Mouse (Mus musculus): ENCODE measurements around the gene Tmbim4. TPM values are rescaled to one million over a fixed set of nuclear protein-coding genes. Genes with fewer than 3 reads are reported as not detected.

The Tmbim4 gene
- 138 and 155 TPM in 2 replicates for polyA plus RNA-seq (2012; rRNA removed)

GRCm38 (mm10) chr10:120201131-120201921 lies at the start of gene Tmbim4:
Tmbim4 (plus strand) TSS chr10:120201590.
- Histone ChIP-seq H3K36me3 (ENCODE audit: control insufficient read depth, insufficient read depth, low read length) (no peaks in the 10 kb centered on the region), H3K27ac (ENCODE audit: control insufficient read depth, insufficient read depth, low read length) (no peak within 1 kb of the TSS), H3K4me3 (ENCODE audit: control insufficient read depth, insufficient read depth, low read length) (peak within 1 kb of the TSS; percentile 56), H3K4me1 (replicated peaks; ENCODE audit: control insufficient read depth, insufficient read depth, low read length) (peaks cover 16% of the 10 kb centered on the region), H3K27me3 (ENCODE audit: control insufficient read depth, insufficient read depth, low read length) (peaks cover 7% of the 10 kb centered on the region; the same call in 1 of the 2 replicates)
- no peak for TF ChIP-seq POLR2A (IDR thresholded peaks at IDR 0.05; ENCODE audit: control insufficient read depth, extremely low read depth, insufficient read depth, low read length, poor library complexity)
- TF ChIP-seq CTCF (IDR thresholded peaks at IDR 0.05; ENCODE audit: borderline replicate concordance, control insufficient read depth, extremely low read depth, insufficient read depth, low read length, poor library complexity), result 0 out of 2 replicates have a peak, but pooled peaks have one; percentile 41
- 3% methylated on average over 65 of the region's 65 CpGs for WGBS
- DNase-seq, result peak; percentile 62

GRCm38 (mm10) chr10:120151672-120152071 lies 49.7 kb upstream of the Tmbim4 start:
- no peak overlapping the region for H3K27ac ChIP-seq (ENCODE audit: control insufficient read depth, insufficient read depth, low read length)
- no peak for DNase-seq
- H3K36me3 ChIP-seq (ENCODE audit: control insufficient read depth, insufficient read depth, low read length), result no peaks in the 10 kb centered on the region
- no peak for TF ChIP-seq POLR2A (IDR thresholded peaks at IDR 0.05; ENCODE audit: control insufficient read depth, extremely low read depth, insufficient read depth, low read length, poor library complexity)
- TF ChIP-seq CTCF (IDR thresholded peaks at IDR 0.05; ENCODE audit: borderline replicate concordance, control insufficient read depth, extremely low read depth, insufficient read depth, low read length, poor library complexity), result no peak
- H3K4me1 ChIP-seq (replicated peaks; ENCODE audit: control insufficient read depth, insufficient read depth, low read length), result no peaks in the 10 kb centered on the region
- WGBS, result 94% methylated on average over 7 of the region's 7 CpGs
- no peaks in the 10 kb centered on the region for H3K27me3 ChIP-seq (ENCODE audit: control insufficient read depth, insufficient read depth, low read length)
- H3K4me3 ChIP-seq (ENCODE audit: control insufficient read depth, insufficient read depth, low read length), result no peak overlapping the region

GRCm38 (mm10) chr10:120153911-120154310 lies 47.5 kb upstream of the Tmbim4 start:
- TF ChIP-seq POLR2A (IDR thresholded peaks at IDR 0.05; ENCODE audit: control insufficient read depth, extremely low read depth, insufficient read depth, low read length, poor library complexity), result no peak
- no peak for TF ChIP-seq CTCF (IDR thresholded peaks at IDR 0.05; ENCODE audit: borderline replicate concordance, control insufficient read depth, extremely low read depth, insufficient read depth, low read length, poor library complexity)
- no peak for DNase-seq

GRCm38 (mm10) chr10:120160533-120160932 lies 40.9 kb upstream of the Tmbim4 start:
- no peaks in the 10 kb centered on the region for H3K36me3 ChIP-seq (ENCODE audit: control insufficient read depth, insufficient read depth, low read length)
- no peak overlapping the region for H3K27ac ChIP-seq (ENCODE audit: control insufficient read depth, insufficient read depth, low read length)
- no peaks in the 10 kb centered on the region for H3K4me1 ChIP-seq (replicated peaks; ENCODE audit: control insufficient read depth, insufficient read depth, low read length)
- WGBS, result 96% methylated on average over 9 of the region's 9 CpGs
- no peaks in the 10 kb centered on the region for H3K27me3 ChIP-seq (ENCODE audit: control insufficient read depth, insufficient read depth, low read length)
- TF ChIP-seq POLR2A (IDR thresholded peaks at IDR 0.05; ENCODE audit: control insufficient read depth, extremely low read depth, insufficient read depth, low read length, poor library complexity) (no peak), CTCF (IDR thresholded peaks at IDR 0.05; ENCODE audit: borderline replicate concordance, control insufficient read depth, extremely low read depth, insufficient read depth, low read length, poor library complexity) (no peak)
- no peak overlapping the region for H3K4me3 ChIP-seq (ENCODE audit: control insufficient read depth, insufficient read depth, low read length)
- DNase-seq, result no peak

More at GRCm38 (mm10) chr10:120153911-120154310, 47.5 kb upstream of the Tmbim4 start:
- Histone ChIP-seq H3K27me3 (ENCODE audit: control insufficient read depth, insufficient read depth, low read length) (no peaks in the 10 kb centered on the region), H3K4me1 (replicated peaks; ENCODE audit: control insufficient read depth, insufficient read depth, low read length) (no peaks in the 10 kb centered on the region), H3K27ac (ENCODE audit: control insufficient read depth, insufficient read depth, low read length) (no peak overlapping the region), H3K36me3 (ENCODE audit: control insufficient read depth, insufficient read depth, low read length) (no peaks in the 10 kb centered on the region), H3K4me3 (ENCODE audit: control insufficient read depth, insufficient read depth, low read length) (no peak overlapping the region)
- WGBS, result 92% methylated on average over 2 of the region's 2 CpGs

- Histone ChIP-seq H3K27me3 (ENCODE audit: control insufficient read depth, insufficient read depth, low read length) (no peaks in the 10 kb centered on the region), H3K36me3 (ENCODE audit: control insufficient read depth, insufficient read depth, low read length) (no peaks in the 10 kb centered on the region), H3K4me3 (ENCODE audit: control insufficient read depth, insufficient read depth, low read length) (no peak overlapping the region), H3K4me1 (replicated peaks; ENCODE audit: control insufficient read depth, insufficient read depth, low read length) (no peaks in the 10 kb centered on the region), H3K27ac (ENCODE audit: control insufficient read depth, insufficient read depth, low read length) (no peak overlapping the region)
- no peak for DNase-seq
- TF ChIP-seq CTCF (IDR thresholded peaks at IDR 0.05; ENCODE audit: borderline replicate concordance, control insufficient read depth, extremely low read depth, insufficient read depth, low read length, poor library complexity) (no peak), POLR2A (IDR thresholded peaks at IDR 0.05; ENCODE audit: control insufficient read depth, extremely low read depth, insufficient read depth, low read length, poor library complexity) (no peak)
- WGBS, result 93% methylated on average over 10 of the region's 10 CpGs
Observed at GRCm38 (mm10) chr10:120162840-120163239, 38.5 kb upstream of the Tmbim4 start.

GRCm38 (mm10) chr10:120163490-120163889 lies 37.9 kb upstream of the Tmbim4 start:
- Histone ChIP-seq H3K27ac (ENCODE audit: control insufficient read depth, insufficient read depth, low read length) (no peak overlapping the region), H3K4me3 (ENCODE audit: control insufficient read depth, insufficient read depth, low read length) (no peak overlapping the region), H3K4me1 (replicated peaks; ENCODE audit: control insufficient read depth, insufficient read depth, low read length) (no peaks in the 10 kb centered on the region), H3K36me3 (ENCODE audit: control insufficient read depth, insufficient read depth, low read length) (no peaks in the 10 kb centered on the region), H3K27me3 (ENCODE audit: control insufficient read depth, insufficient read depth, low read length) (no peaks in the 10 kb centered on the region)
- no peak for DNase-seq
- 77% methylated on average over 7 of the region's 7 CpGs for WGBS
- TF ChIP-seq CTCF (IDR thresholded peaks at IDR 0.05; ENCODE audit: borderline replicate concordance, control insufficient read depth, extremely low read depth, insufficient read depth, low read length, poor library complexity) (no peak), POLR2A (IDR thresholded peaks at IDR 0.05; ENCODE audit: control insufficient read depth, extremely low read depth, insufficient read depth, low read length, poor library complexity) (no peak)

All from thymus, adult 2 months (tissue).